Mouse (Mus musculus) neutrophil, adult 5-6 weeks (primary cell): Measurements from ENCODE around the gene Evc2. TPM values are rescaled to one million over a fixed set of nuclear protein-coding genes. Genes with fewer than 3 reads are reported as not detected.

Experiments used
- ATAC-seq: fragments of 151-379, 151-347 bp; 2 replicates; pipeline ENCODE4 v1.8.0; 2017; ENCODE audit warnings: mild to moderate bottlenecking, moderate TSS enrichment; ENCODE audit not compliant: insufficient number of reproducible peaks, poor library complexity, low FRiP score, severe bottlenecking; ENCODE audit errors: extremely low read depth
- total RNA-seq: library from RNA; stranded (forward); fragments of 200-1000 nt; gene quantifications from 2 replicates; pipeline ENCODE4 v1.2.3, GENCODE M21; 2017

Gene Evc2
- total RNA-seq, 1 experiment from 2014 or later: not detected

GRCm38 (mm10) chr5:37356027-37356426 is 17.7 kb downstream of the Evc2 start:
- no peak for ATAC-seq

GRCm38 (mm10) chr5:37362618-37363017 is 24.3 kb downstream of the Evc2 start:
- no peak for ATAC-seq

GRCm38 (mm10) chr5:37363284-37363683 is 25.0 kb downstream of the Evc2 start:
- no peak for ATAC-seq

- ATAC-seq: no peak
These were observed 27.5 kb downstream of the Evc2 start for GRCm38 (mm10) chr5:37365751-37366150.

- no peak for ATAC-seq
These were observed 30.5 kb downstream of the Evc2 start for GRCm38 (mm10) chr5:37368796-37369195.

GRCm38 (mm10) chr5:37377376-37377775 is 39.1 kb downstream of the Evc2 start:
- ATAC-seq: no peak

GRCm38 (mm10) chr5:37380641-37381040 is 42.3 kb downstream of the Evc2 start:
- ATAC-seq: no peak

- ATAC-seq: no peak
These were observed 45.3 kb downstream of the Evc2 start for GRCm38 (mm10) chr5:37383570-37383969.

GRCm38 (mm10) chr5:37388646-37389045 is 50.3 kb downstream of the Evc2 start:
- no peak for ATAC-seq

GRCm38 (mm10) chr5:37389808-37390495 is 51.7 kb downstream of the Evc2 start:
- no peak for ATAC-seq

- ATAC-seq: no peak
These were observed 52.6 kb downstream of the Evc2 start for GRCm38 (mm10) chr5:37390923-37391322.

GRCm38 (mm10) chr5:37391901-37392300 is 53.6 kb downstream of the Evc2 start:
- no peak for ATAC-seq

- ATAC-seq: no peak
These were observed 57.1 kb downstream of the Evc2 start for GRCm38 (mm10) chr5:37395172-37396030.

GRCm38 (mm10) chr5:37419028-37419427 is 80.7 kb downstream of the Evc2 start:
- ATAC-seq: no peak

GRCm38 (mm10) chr5:37427210-37427609 is 88.9 kb downstream of the Evc2 start:
- ATAC-seq: no peak

GRCm38 (mm10) chr5:37435417-37435816 is 97.1 kb downstream of the Evc2 start:
- no peak for ATAC-seq

- no peak for ATAC-seq
These were observed 104.5 kb downstream of the Evc2 start for GRCm38 (mm10) chr5:37442767-37443166.

GRCm38 (mm10) chr5:37447546-37447945 is 109.2 kb downstream of the Evc2 start:
- no peak for ATAC-seq

- no peak for ATAC-seq
These were observed 118.3 kb downstream of the Evc2 start for GRCm38 (mm10) chr5:37456590-37456989.

GRCm38 (mm10) chr5:37457191-37457590 is 118.9 kb downstream of the Evc2 start:
- ATAC-seq: no peak
